Mouse (Mus musculus) heart, adult 2 months (tissue): ENCODE measurements around the gene Gjd3.

Experiments
- CTCF ChIP-seq: fragments of 200-600 bp; IDR thresholded peaks from 2 replicates; pipeline ENCODE4 v1.8.1; 2022; ENCODE audit warnings: antibody characterized with exemption, mild to moderate bottlenecking, moderate library complexity
- POLR2A ChIP-seq: fragments of 200-500 bp; IDR thresholded peaks from 2 replicates; pipeline ENCODE4 v1.6.1; 2011; ENCODE audit warnings: mild to moderate bottlenecking, low read depth, low read length, control low read depth; ENCODE audit not compliant: insufficient read depth

GRCm38 (mm10) chr11:98968716-98969495 is 13.9 kb downstream of the Gjd3 start:
- TF ChIP-seq CTCF (no peak), POLR2A (no peak)
